Mouse (Mus musculus): Measurements from ENCODE around the gene Ksr2. TPM values are rescaled to one million over a fixed set of nuclear protein-coding genes. Genes with fewer than 3 reads are reported as not detected.

Gene Ksr2
- polyA plus RNA-seq, 1 experiment from 2014 or later, result 0.41 TPM

DNA sequence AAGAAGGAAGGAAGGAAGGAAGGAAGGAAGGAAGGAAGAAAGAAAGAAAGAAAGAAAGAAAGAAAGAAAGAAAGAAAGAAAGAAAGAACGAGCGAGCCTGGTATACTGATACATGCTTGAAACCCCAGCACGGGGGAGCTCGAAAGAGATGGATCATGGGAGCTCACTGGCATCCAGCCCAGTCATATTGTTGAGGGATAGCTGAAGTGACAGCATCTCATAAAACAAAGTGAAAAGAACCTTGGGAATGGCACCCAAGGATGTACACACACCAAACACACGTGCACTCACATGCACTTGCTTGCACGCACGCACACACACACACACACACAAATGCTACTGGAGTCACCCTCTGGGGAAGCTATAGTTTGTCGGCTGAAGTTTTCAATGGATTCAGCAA is 282.6 kb downstream of the Ksr2 start:
- Histone ChIP-seq H3K27me3 (no peaks in the 10 kb centered on the region), H3K9me3 (no peaks in the 10 kb centered on the region), H3K9ac (no peak overlapping the region), H3K4me1 (0 out of 2 replicates have a peak, but pooled peaks cover 2% of the 10 kb centered on the region), H3K4me2 (no peak overlapping the region), H3K27ac (no peak overlapping the region), H3K36me3 (no peaks in the 10 kb centered on the region), H3K4me3 (no peak overlapping the region)
- 87% methylated on average over 8 of the region's 8 CpGs for WGBS
- ATAC-seq (ENCODE audit: insufficient number of reproducible peaks, insufficient read depth, low FRiP score, low TSS enrichment, low read depth), result no peak

DNA sequence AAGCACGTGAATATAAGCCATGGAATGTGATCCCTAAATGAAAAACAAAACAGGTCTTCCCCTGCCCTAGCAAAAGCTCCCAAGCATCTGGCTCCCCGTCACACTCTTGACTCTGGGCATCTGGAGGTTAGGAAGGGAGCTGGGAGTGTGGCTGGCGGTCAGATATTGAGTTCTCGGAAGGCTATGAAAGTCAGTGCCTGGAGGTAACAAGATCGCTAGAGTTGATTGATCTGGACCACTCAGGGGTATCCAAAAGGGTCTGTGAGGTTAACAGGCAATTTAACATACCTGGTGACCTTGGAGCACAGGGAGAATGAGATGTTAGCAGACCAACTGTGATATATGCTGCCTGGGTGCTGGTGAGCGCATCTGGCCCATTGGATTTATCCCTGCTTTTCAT is 283.8 kb downstream of the Ksr2 start:
- H3K27ac ChIP-seq, result no peak overlapping the region
- H3K4me3 ChIP-seq, result no peak overlapping the region
- H3K27me3 ChIP-seq, result no peaks in the 10 kb centered on the region
- H3K36me3 ChIP-seq, result no peaks in the 10 kb centered on the region
- no peaks in the 10 kb centered on the region for H3K9me3 ChIP-seq
- no peak overlapping the region for H3K4me2 ChIP-seq
- no peak for ATAC-seq (ENCODE audit: insufficient number of reproducible peaks, insufficient read depth, low FRiP score, low TSS enrichment, low read depth)
- no peaks in the 10 kb centered on the region for H3K4me1 ChIP-seq
- no peak overlapping the region for H3K9ac ChIP-seq
- 54% methylated on average over 6 of the region's 6 CpGs for WGBS

DNA sequence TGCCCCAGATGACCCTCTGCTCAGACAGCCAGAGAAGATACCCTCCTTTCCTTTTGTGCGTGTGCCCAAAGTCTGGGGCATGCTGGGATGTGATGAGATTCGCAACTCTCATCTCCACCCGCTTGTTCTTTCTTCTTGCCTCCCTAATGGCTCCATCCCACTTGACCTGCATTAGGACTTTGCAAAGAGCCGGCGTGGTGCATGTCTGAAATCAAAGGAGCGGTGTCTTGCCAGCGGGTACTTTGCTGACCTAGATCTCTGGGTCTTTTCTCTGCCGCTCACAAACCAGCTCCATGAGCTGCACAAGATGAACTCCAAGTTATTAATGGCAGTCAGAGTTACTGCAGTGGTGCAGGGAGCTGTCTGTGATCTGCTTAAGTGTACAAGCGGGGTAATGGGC is 290.6 kb downstream of the Ksr2 start:
- WGBS, result 86% methylated on average over 9 of the region's 9 CpGs
- H3K27me3 ChIP-seq, result no peaks in the 10 kb centered on the region
- H3K4me1 ChIP-seq, result no peaks in the 10 kb centered on the region; the same call in 1 of the 2 replicates
- H3K27ac ChIP-seq, result no peak overlapping the region
- H3K4me3 ChIP-seq, result no peak overlapping the region
- H3K9ac ChIP-seq, result no peak overlapping the region
- no peak for ATAC-seq (ENCODE audit: insufficient number of reproducible peaks, insufficient read depth, low FRiP score, low TSS enrichment, low read depth)
- no peak overlapping the region for H3K4me2 ChIP-seq
- H3K36me3 ChIP-seq, result no peaks in the 10 kb centered on the region
- peaks cover 6% of the 10 kb centered on the region; the same call in 1 of the 2 replicates for H3K9me3 ChIP-seq

DNA sequence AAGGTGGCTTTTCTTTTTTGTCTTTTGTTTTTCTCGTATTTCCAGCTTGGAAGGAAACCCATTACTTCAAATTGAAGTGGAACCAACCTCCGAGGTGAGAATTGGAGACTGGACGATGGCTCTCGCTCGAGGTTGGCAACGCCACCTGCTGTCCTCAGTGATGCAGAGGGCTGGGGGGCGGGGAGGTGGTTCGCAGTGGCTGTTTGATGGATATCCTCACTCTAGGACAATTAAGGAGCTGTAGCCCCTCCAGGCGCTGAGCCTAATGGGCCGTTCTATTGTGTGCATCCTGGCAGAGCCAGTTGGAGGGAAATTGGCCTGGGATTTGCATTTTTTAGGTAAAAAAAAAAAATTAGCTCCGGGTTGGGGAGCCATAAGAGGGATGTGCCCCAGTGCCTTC is 292.8 kb downstream of the Ksr2 start:
- Histone ChIP-seq H3K4me3 (no peak overlapping the region), H3K36me3 (no peaks in the 10 kb centered on the region), H3K27ac (no peak overlapping the region), H3K9ac (no peak overlapping the region), H3K9me3 (peaks cover 6% of the 10 kb centered on the region; the same call in 1 of the 2 replicates), H3K27me3 (no peaks in the 10 kb centered on the region), H3K4me1 (no peaks in the 10 kb centered on the region; the same call in 1 of the 2 replicates), H3K4me2 (no peak overlapping the region)
- no peak for ATAC-seq (ENCODE audit: insufficient number of reproducible peaks, insufficient read depth, low FRiP score, low TSS enrichment, low read depth)
- WGBS, result 29% methylated on average over 11 of the region's 11 CpGs

DNA sequence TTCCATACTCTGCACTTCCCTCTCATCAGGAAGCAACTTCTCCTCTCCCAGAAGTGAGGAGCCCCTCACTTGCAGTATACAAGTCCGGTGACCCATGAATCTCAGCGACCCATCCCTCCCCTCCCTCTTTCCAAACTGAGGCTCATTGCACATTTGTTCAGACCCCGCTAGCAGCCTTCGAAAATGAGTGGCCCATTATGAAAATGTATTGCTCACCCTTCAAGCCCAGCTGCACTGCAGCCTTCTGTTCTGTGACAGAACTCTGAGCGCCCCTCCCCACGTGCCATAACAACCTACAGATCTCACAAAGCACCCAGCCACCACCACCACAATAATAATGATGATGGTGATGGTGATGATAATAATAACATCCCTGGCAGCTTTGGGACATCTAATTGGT is 295.5 kb downstream of the Ksr2 start:
- 83% methylated on average over 6 of the region's 6 CpGs for WGBS
- Histone ChIP-seq H3K27me3 (no peaks in the 10 kb centered on the region), H3K27ac (no peak overlapping the region), H3K9me3 (peaks cover 6% of the 10 kb centered on the region; the same call in 1 of the 2 replicates), H3K9ac (no peak overlapping the region), H3K4me1 (peaks cover 4% of the 10 kb centered on the region; the same call in 1 of the 2 replicates), H3K36me3 (no peaks in the 10 kb centered on the region), H3K4me2 (no peak overlapping the region), H3K4me3 (no peak overlapping the region)
- ATAC-seq (ENCODE audit: insufficient number of reproducible peaks, insufficient read depth, low FRiP score, low TSS enrichment, low read depth), result no peak

DNA sequence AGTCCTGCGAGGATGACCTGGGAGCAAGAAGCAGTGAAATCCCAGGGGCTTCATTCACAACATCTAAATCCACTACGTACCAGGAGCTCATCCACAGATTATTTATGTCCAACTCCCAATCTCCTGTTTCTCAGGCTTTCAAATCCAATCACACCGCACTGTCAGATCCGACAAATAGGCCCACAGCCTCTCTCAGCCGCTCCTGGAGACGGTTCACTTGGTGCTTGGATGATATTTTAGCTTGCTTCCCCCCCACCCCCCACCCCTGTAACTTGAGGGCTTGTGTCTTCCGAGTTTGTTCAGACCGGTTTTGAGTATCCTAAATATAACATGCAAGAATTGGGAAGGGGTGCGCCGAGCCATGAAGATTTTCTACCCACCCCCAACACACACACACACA is 297.8 kb downstream of the Ksr2 start:
- Histone ChIP-seq H3K4me1 (peaks cover 4% of the 10 kb centered on the region; the same call in 1 of the 2 replicates), H3K9me3 (peaks cover 6% of the 10 kb centered on the region; the same call in 1 of the 2 replicates), H3K9ac (no peak overlapping the region), H3K27me3 (no peaks in the 10 kb centered on the region), H3K27ac (no peak overlapping the region), H3K4me2 (no peak overlapping the region), H3K36me3 (no peaks in the 10 kb centered on the region), H3K4me3 (no peak overlapping the region)
- ATAC-seq (ENCODE audit: insufficient number of reproducible peaks, insufficient read depth, low FRiP score, low TSS enrichment, low read depth), result no peak
- 69% methylated on average over 10 of the region's 10 CpGs for WGBS

DNA sequence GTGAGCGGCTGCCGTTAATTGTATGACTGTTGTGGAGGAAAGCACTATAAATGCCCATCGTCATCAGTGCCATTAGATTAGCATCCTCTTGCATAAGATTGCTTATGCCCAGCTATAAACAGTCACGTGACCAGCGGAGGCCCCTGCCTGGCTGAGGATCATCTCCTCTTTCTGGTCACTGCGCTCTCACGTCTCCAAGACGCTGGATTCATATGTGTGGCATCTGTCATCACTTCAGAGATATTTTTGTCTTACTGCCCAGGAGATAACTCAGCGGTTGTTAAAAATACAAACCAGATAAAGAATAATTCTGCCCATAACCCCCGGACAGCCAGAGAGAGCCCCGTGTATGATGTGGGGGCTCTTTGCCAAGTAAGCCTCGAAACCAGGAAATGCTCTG is 298.4 kb downstream of the Ksr2 start:
- 0 out of 2 replicates have a peak, but pooled peaks cover 4% of the 10 kb centered on the region for H3K4me1 ChIP-seq
- 66% methylated on average over 12 of the region's 12 CpGs for WGBS

DNA sequence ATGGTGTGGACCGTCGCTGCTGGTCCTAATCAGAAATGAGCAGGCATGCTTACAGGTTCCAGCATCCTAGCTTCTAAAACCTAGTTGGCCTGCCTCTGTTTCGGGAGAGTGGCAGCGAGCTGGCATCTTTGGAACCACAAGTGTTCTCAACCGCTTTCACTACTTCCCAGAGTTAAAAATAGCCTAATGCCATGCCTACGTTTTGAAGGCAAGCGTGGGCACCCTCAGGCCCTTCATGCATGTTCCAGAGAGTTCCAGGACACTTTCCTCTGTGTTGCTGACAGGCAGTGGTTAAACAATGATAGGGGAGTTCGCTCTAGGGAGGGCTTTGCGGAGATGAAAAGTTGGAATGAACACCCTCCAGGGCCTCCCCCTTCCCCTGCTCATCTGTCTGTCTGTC is 303.3 kb downstream of the Ksr2 start:
- Histone ChIP-seq H3K27ac (no peak overlapping the region), H3K4me3 (no peak overlapping the region), H3K4me2 (no peak overlapping the region), H3K36me3 (no peaks in the 10 kb centered on the region), H3K27me3 (no peaks in the 10 kb centered on the region), H3K4me1 (0 out of 2 replicates have a peak, but pooled peaks cover 2% of the 10 kb centered on the region), H3K9ac (no peak overlapping the region), H3K9me3 (no peaks in the 10 kb centered on the region)
- WGBS, result 81% methylated on average over 9 of the region's 9 CpGs
- ATAC-seq (ENCODE audit: insufficient number of reproducible peaks, insufficient read depth, low FRiP score, low TSS enrichment, low read depth), result no peak

More for the DNA sequence above, 298.4 kb downstream of the Ksr2 start:
- Histone ChIP-seq H3K4me2 (no peak overlapping the region), H3K27me3 (no peaks in the 10 kb centered on the region), H3K4me3 (no peak overlapping the region), H3K36me3 (no peaks in the 10 kb centered on the region), H3K9me3 (peaks cover 6% of the 10 kb centered on the region; the same call in 1 of the 2 replicates), H3K9ac (no peak overlapping the region), H3K27ac (no peak overlapping the region)
- ATAC-seq (ENCODE audit: insufficient number of reproducible peaks, insufficient read depth, low FRiP score, low TSS enrichment, low read depth), result no peak

DNA sequence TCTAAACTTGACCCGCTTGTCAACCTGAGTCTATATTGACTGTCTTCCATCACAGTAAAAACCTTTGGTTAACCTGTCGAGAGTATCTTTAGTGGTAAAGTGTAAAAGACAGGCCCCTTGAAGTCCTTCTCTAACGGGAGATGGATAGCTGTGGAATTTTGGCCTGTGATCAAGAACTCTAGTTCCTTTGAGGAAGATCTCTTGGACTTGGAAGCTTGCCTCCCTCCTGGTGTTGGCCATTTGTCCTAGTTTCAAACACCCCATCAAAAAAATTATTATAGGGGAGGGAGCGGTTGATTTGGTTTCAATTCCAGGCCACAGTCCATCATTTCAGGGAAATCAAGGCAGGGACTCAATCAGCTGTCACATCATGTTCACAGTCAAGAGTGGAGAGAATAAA is 309.5 kb downstream of the Ksr2 start:
- no peaks in the 10 kb centered on the region for H3K4me1 ChIP-seq
- ATAC-seq (ENCODE audit: insufficient number of reproducible peaks, insufficient read depth, low FRiP score, low TSS enrichment, low read depth), result no peak
- no peaks in the 10 kb centered on the region for H3K27me3 ChIP-seq
- no peaks in the 10 kb centered on the region for H3K9me3 ChIP-seq
- no peak overlapping the region for H3K9ac ChIP-seq
- H3K4me2 ChIP-seq, result no peak overlapping the region
- H3K36me3 ChIP-seq, result no peaks in the 10 kb centered on the region
- no peak overlapping the region for H3K27ac ChIP-seq
- no peak overlapping the region for H3K4me3 ChIP-seq
- 89% methylated on average over 4 of the region's 4 CpGs for WGBS

DNA sequence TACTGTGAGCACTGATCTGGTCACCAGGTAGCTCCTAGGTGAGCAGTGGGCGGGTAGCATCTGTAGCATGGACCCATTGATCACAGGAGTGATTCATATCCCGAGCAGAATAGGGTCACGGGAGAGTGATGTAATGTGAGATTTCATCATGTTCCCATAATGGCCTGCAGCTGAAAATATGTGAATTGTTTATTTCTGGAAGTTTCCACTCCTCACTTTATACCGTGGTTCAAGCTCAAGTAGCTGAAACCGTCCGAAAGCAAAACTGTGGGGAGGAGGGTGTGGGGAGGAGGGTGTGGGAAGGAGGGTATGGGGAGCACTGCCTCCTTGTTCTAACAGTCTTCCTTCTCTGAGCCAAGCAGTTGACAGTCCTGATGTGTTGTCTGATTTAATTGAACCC is 312.7 kb downstream of the Ksr2 start:
- no peak overlapping the region for H3K27ac ChIP-seq
- WGBS, result 49% methylated on average over 6 of the region's 6 CpGs
- no peak for ATAC-seq (ENCODE audit: insufficient number of reproducible peaks, insufficient read depth, low FRiP score, low TSS enrichment, low read depth)

DNA sequence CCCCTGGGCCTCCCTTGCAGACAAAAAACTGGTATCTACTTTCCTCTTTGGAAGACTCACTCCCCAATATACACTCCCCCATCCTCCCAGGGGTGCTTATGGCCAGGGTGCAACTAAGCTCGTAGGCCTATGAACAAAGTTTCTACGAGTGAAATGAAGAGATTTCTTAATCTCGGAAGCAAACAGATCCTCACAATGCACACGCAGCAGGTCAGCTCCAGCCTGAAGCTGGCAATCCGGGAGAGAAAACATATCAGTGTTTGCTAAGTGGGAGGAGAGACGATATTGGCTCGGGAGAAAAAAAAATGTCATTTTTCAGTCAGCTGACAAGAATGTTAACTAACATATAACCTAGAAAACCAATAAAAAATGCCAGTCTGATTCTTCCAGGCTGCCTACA is 313.3 kb downstream of the Ksr2 start:
- no peak overlapping the region for H3K4me2 ChIP-seq
- no peaks in the 10 kb centered on the region for H3K27me3 ChIP-seq
- H3K9me3 ChIP-seq, result no peaks in the 10 kb centered on the region
- 78% methylated on average over 7 of the region's 7 CpGs for WGBS
- no peak for ATAC-seq (ENCODE audit: insufficient number of reproducible peaks, insufficient read depth, low FRiP score, low TSS enrichment, low read depth)
- peaks cover 10% of the 10 kb centered on the region for H3K4me1 ChIP-seq
- no peak overlapping the region for H3K9ac ChIP-seq
- no peak overlapping the region for H3K4me3 ChIP-seq
- no peaks in the 10 kb centered on the region for H3K36me3 ChIP-seq
- no peak overlapping the region for H3K27ac ChIP-seq

More for the DNA sequence above, 312.7 kb downstream of the Ksr2 start:
- Histone ChIP-seq H3K36me3 (no peaks in the 10 kb centered on the region), H3K4me2 (no peak overlapping the region), H3K27me3 (no peaks in the 10 kb centered on the region), H3K4me1 (peaks cover 4% of the 10 kb centered on the region; the same call in 1 of the 2 replicates), H3K9me3 (no peaks in the 10 kb centered on the region), H3K4me3 (no peak overlapping the region), H3K9ac (no peak overlapping the region)

DNA sequence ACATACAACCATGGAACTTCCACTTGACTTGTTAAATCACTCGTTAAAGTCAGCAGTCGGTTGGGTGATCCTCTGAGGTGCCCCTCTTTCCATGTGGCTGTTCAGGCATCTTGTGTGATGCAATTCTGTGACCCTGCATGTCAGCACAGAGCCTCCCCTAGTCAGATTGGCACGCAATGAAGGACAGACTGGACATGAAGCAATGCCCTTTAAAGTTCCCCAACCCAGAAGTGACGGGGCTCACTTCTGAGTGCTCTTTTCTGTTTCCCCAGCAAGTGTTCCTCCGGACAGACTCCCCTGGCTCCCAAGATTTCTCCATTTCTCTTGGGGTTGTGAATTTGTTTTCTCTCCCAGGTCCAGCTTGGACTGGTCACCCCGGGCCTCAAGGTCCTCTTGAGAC is 317.5 kb downstream of the Ksr2 start:
- Histone ChIP-seq H3K27ac (no peak overlapping the region), H3K4me2 (no peak overlapping the region), H3K4me1 (peaks cover 21% of the 10 kb centered on the region), H3K9me3 (no peaks in the 10 kb centered on the region), H3K4me3 (no peak overlapping the region), H3K27me3 (no peaks in the 10 kb centered on the region), H3K36me3 (no peaks in the 10 kb centered on the region), H3K9ac (no peak overlapping the region)
- ATAC-seq (ENCODE audit: insufficient number of reproducible peaks, insufficient read depth, low FRiP score, low TSS enrichment, low read depth), result no peak
- 72% methylated on average over 6 of the region's 6 CpGs for WGBS

Data from embryonic facial prominence, embryonic 13.5 days (tissue).